Mouse (Mus musculus) neural tube, embryonic 12.5 days (tissue): ENCODE measurements at regions not wholly inside any gene's neighbourhood (a gene's known extent, or its start where the extent isn't known, plus 50 kb on each side); places are given as distances from the start of the nearest gene placed in this dataset.
"Not testable (repeated sequence)": the region's sequence is repeated elsewhere in the genome, so short reads cannot be mapped to it uniquely, and the experiment has no call there.

Experiments
- ATAC-seq: fragments of 200-750 bp; cut with Nextera tagmentation; 2 replicates; pipeline ENCODE4 v1.8.0; 2017; ENCODE audit warnings: low read depth, mild to moderate bottlenecking, moderate TSS enrichment, moderate library complexity; ENCODE audit not compliant: low FRiP score
- H3K27ac ChIP-seq: fragments of 300-500 bp; sonication (generic); 2 replicates; pipeline ENCODE4 v1.5.1; 2016
- H3K27me3 ChIP-seq: fragments of 300-500 bp; sonication (generic); replicated peaks from 2 replicates; pipeline ENCODE4 v1.6.1; 2016; ENCODE audit warnings: mild to moderate bottlenecking
- H3K36me3 ChIP-seq: fragments of 300-500 bp; sonication (generic); 2 replicates; pipeline ENCODE4 v1.6.1; 2016; ENCODE audit warnings: mild to moderate bottlenecking
- H3K4me1 ChIP-seq: fragments of 300-500 bp; sonication (generic); 2 replicates; pipeline ENCODE4 v1.6.1; 2016
- H3K4me2 ChIP-seq: fragments of 300-500 bp; sonication (generic); replicated peaks from 2 replicates; pipeline ENCODE4 v1.6.1; 2016; ENCODE audit warnings: mild to moderate bottlenecking
- H3K4me3 ChIP-seq: fragments of 300-500 bp; sonication (generic); 2 replicates; pipeline ENCODE4 v1.5.1; 2016
- H3K9ac ChIP-seq: fragments of 300-500 bp; sonication (generic); 2 replicates; pipeline ENCODE4 v1.6.1; 2016; ENCODE audit warnings: mild to moderate bottlenecking
- H3K9me3 ChIP-seq: fragments of 300-500 bp; sonication (generic); 2 replicates; pipeline ENCODE4 v1.6.1; 2016; ENCODE audit warnings: mild to moderate bottlenecking
- WGBS: fragments of 180-500 bp; shearing (Covaris S2); methylation state at CpG from one replicate; pipeline ENCODE4 v1.1.7; 2016; 5-methylcytosine and 5-hydroxymethylcytosine counted together

DNA sequence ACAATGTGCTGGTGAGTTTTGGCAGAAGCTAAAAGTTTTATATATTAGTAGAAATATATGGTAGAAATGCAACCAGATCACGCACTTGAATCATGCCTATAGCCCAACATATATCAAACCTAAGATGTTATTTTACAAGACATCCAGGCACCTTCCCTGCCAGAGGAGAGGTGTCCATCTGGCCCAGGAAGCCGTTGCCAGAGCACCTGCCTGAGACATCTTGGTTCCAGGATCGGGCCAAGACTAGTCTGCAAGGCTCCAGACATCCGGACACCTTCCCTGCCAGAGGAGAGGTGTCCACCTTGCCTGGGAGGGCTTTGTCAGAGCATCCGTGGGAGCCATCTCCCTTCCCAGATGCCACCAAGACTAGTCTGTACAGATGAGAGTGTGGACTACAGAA, 388.5 kb downstream of the Gm11232 start:
- no peak for ATAC-seq
- Histone ChIP-seq H3K9me3 (no peaks in the 10 kb centered on the region), H3K4me3 (no peak overlapping the region), H3K27me3 (no peaks in the 10 kb centered on the region), H3K36me3 (no peaks in the 10 kb centered on the region), H3K4me1 (no peaks in the 10 kb centered on the region), H3K4me2 (no peak overlapping the region), H3K27ac (no peak overlapping the region), H3K9ac (no peak overlapping the region)
- 93% methylated on average over 5 of the region's 5 CpGs for WGBS

DNA sequence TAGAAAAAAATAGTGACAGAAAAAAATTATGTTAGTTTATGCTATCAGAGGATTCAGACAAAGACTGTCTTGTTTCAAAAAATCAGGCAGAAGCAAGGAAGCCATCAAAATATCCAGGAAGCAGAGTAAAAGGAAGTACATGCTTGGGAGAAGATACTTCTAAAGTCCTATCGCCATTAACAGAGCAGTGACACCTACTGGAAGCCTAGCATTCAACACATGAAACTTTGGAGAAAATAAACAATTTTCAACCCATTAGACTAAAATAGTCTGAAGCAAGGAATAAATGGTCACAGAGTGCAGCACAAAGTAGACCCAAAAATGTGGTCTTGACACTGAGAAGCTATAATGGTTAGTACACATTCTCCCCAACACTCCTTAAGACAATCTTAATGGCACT, 394.0 kb downstream of the Gm11232 start:
- H3K27ac ChIP-seq: no peak overlapping the region
- ATAC-seq: no peak
- H3K4me3 ChIP-seq: no peak overlapping the region
- no peaks in the 10 kb centered on the region for H3K27me3 ChIP-seq
- no peak overlapping the region for H3K4me2 ChIP-seq
- H3K36me3 ChIP-seq: no peaks in the 10 kb centered on the region
- H3K4me1 ChIP-seq: no peaks in the 10 kb centered on the region
- H3K9ac ChIP-seq: no peak overlapping the region
- no peaks in the 10 kb centered on the region for H3K9me3 ChIP-seq
- 76% methylated on average over 1 of the region's 1 CpGs for WGBS

DNA sequence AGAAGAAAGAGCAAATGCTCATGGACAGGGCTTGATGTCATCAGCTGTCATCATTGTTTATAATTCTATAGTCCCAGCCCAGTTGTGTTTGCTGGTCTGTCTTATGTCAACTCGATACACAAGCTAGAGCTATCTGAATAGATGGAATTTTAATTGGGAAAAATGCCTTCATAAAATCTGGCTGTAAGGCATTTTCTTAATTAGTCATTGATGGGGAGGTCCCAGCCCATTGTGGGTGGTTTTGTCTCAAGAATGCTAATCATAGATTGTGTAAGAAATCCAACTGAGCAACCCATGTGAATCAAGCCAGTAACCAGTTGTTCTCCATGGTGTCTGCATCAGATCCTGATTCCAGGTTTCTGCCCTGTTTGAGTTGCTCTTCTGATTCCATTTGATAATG, 400.1 kb downstream of the Gm11232 start:
- no peaks in the 10 kb centered on the region for H3K4me1 ChIP-seq
- no peaks in the 10 kb centered on the region for H3K36me3 ChIP-seq
- H3K27ac ChIP-seq: no peak overlapping the region
- no peak overlapping the region for H3K4me3 ChIP-seq
- WGBS: 76% methylated on average over 1 of the region's 1 CpGs
- H3K9me3 ChIP-seq: no peaks in the 10 kb centered on the region
- no peak for ATAC-seq
- no peak overlapping the region for H3K9ac ChIP-seq
- no peak overlapping the region for H3K4me2 ChIP-seq
- H3K27me3 ChIP-seq: no peaks in the 10 kb centered on the region

DNA sequence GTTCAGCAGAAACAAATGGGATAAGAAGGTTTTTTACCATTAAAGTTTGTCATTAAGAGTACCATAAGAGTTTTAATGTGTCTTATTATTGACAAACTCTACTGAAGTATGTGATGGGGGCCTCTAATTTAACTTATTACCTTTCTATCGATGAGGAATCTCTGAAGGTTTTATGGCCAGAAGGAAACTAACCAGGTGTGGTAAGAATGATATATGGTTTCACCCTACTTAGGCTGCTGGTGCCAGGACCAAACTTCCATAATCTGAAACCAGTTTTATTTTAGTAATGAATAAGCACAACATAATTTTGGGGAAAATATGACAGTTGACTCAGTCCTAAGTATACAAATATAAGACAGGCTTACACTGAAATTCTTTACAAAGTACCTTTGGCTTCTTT, 401.1 kb downstream of the Gm11232 start:
- Histone ChIP-seq H3K4me3 (no peak overlapping the region), H3K9me3 (no peaks in the 10 kb centered on the region), H3K27me3 (no peaks in the 10 kb centered on the region), H3K27ac (no peak overlapping the region), H3K9ac (no peak overlapping the region), H3K4me1 (no peaks in the 10 kb centered on the region), H3K36me3 (no peaks in the 10 kb centered on the region), H3K4me2 (no peak overlapping the region)
- no peak for ATAC-seq
- 91% methylated on average over 1 of the region's 1 CpGs for WGBS

DNA sequence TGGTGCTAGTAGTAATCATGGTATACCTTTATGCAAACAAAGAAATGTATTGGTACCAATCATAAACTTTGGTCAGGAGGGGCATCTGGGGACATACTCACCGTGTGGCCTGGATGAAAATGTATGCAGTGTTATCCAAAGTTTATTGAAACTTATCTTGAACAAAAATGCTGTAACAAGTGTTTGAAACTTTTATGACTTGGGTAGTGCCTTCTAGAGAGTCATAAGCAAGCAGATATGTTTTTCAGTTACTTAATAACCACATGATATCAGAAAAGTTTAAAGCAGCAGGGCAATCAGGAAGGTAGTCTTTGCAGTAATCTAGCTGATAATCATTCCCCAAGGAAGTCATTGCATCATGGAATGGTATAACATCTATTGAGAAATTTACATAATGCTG, 401.5 kb downstream of the Gm11232 start:
- 76% methylated on average over 1 of the region's 1 CpGs for WGBS
- no peak overlapping the region for H3K4me2 ChIP-seq
- no peaks in the 10 kb centered on the region for H3K9me3 ChIP-seq
- H3K27ac ChIP-seq: no peak overlapping the region
- H3K4me3 ChIP-seq: no peak overlapping the region
- H3K4me1 ChIP-seq: no peaks in the 10 kb centered on the region
- no peaks in the 10 kb centered on the region for H3K36me3 ChIP-seq
- no peak for ATAC-seq
- no peak overlapping the region for H3K9ac ChIP-seq
- H3K27me3 ChIP-seq: no peaks in the 10 kb centered on the region

DNA sequence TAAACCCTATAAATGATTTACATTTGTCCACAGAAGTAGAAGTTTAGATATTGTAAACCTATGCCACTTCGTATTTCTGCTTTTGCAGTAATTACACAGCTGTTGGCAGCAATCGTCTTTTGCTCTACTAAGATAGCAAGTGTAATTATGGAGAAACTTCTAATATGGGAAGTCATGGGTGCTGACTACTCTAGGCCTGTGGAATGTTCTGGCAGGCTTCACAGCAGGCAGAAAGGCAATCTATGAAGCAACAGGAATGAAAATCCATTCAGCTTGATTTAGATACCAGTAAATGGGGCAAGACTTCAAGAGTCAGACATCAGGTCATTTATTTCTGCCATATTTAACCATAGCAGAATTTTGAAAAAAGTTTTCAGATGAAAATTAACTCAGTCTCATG, 405.9 kb downstream of the Gm11232 start:
- Histone ChIP-seq H3K27me3 (no peaks in the 10 kb centered on the region), H3K4me1 (no peaks in the 10 kb centered on the region), H3K36me3 (no peaks in the 10 kb centered on the region), H3K9me3 (no peaks in the 10 kb centered on the region), H3K27ac (no peak overlapping the region), H3K4me3 (no peak overlapping the region), H3K9ac (no peak overlapping the region), H3K4me2 (no peak overlapping the region)
- ATAC-seq: no peak
- 92% methylated on average over 2 of the region's 2 CpGs for WGBS

DNA sequence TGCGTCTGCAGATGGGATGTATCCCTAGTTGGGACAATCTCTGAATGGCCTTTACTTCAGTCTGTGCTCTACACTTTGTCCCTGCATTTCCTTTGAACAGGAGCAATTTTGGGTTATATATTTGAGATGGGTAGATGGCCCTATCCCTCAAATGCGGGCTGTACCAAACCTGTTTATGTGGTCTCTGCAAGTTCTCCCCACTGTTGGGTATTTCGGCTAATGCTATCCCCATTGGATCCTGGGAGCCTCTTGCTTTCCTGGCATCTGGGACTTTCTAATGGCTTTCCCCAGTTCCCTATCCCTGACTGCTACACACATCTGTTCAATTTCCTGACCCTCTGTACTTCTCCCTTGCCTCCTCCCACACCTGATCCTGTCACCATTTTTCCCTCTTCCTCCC, 414.7 kb downstream of the Gm11232 start:
- 93% methylated on average over 3 of the region's 3 CpGs for WGBS
- no peak for ATAC-seq
- H3K4me3 ChIP-seq: no peak overlapping the region
- H3K9ac ChIP-seq: no peak overlapping the region
- H3K4me1 ChIP-seq: no peaks in the 10 kb centered on the region
- no peaks in the 10 kb centered on the region for H3K27me3 ChIP-seq
- H3K36me3 ChIP-seq: no peaks in the 10 kb centered on the region
- H3K27ac ChIP-seq: no peak overlapping the region
- no peak overlapping the region for H3K4me2 ChIP-seq
- no peaks in the 10 kb centered on the region for H3K9me3 ChIP-seq

DNA sequence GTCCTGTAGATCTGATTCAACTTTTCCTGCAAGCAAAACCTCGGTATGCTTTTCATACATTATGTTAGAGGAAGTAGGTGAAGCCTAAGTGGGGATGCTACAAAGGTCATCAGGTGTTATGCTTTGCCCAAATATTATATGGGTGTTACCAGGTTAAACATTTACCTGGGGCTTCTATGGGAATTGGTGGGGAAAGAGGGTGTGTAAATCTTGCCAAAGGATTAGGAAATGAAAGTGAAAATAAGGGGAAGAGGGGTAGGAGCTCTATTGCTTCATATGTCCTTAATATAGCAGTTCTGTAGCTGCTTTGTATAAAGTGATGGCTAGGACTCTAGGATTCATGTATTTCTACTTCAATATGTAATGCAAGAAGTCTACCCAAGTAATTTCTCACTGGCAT, 419.2 kb downstream of the Gm11232 start:
- ATAC-seq: no peak
- 81% methylated on average over 1 of the region's 1 CpGs for WGBS
- H3K27me3 ChIP-seq: no peaks in the 10 kb centered on the region
- no peaks in the 10 kb centered on the region for H3K36me3 ChIP-seq
- H3K4me2 ChIP-seq: no peak overlapping the region
- H3K9ac ChIP-seq: no peak overlapping the region
- no peak overlapping the region for H3K4me3 ChIP-seq
- H3K27ac ChIP-seq: no peak overlapping the region
- no peaks in the 10 kb centered on the region for H3K9me3 ChIP-seq
- no peaks in the 10 kb centered on the region for H3K4me1 ChIP-seq

DNA sequence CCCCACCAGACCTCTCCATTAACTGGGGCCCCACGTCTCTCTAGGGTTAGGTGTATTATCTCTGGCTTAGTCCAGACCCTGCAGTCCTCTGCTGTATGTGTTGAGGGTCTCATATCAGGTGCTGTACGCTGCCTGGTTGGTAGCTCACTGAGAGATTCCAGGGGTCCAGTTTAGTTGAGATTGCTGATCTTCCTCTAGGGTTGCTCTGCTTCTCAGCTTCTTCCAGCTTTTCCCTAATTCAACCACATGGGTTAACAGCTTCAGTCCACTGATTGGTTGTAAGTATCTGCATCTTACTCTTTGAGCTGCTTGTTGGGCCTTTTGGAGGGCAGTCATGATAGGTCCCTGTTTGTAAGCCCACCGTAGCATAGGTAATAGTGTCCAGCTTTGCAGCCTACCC, 425.1 kb downstream of the Gm11232 start:
- 90% methylated on average over 3 of the region's 3 CpGs for WGBS
- no peaks in the 10 kb centered on the region for H3K27me3 ChIP-seq
- no peak overlapping the region for H3K27ac ChIP-seq
- no peak overlapping the region for H3K9ac ChIP-seq
- H3K9me3 ChIP-seq: no peaks in the 10 kb centered on the region
- H3K4me1 ChIP-seq: no peaks in the 10 kb centered on the region
- no peak for ATAC-seq
- no peak overlapping the region for H3K4me3 ChIP-seq
- H3K4me2 ChIP-seq: no peak overlapping the region
- no peaks in the 10 kb centered on the region for H3K36me3 ChIP-seq

DNA sequence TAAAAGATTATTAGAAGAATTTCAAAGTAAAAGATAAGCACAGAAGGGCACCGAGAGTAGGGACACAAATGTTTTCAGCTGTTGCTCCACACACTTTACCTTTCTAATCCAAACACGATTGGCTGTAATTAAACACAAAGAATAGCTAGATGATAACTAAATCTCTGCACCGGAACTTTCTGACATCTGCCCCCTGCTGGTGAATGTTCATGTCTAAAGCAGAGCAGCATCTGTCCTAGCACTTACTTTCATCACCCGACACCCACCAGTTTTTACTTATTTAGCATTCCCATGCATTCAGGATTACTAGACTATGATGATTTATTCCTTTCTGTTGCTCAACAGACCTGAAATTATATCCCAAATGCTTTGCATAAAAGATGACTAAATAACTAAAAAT, 425.7 kb downstream of the Gm11232 start:
- no peak overlapping the region for H3K9ac ChIP-seq
- no peaks in the 10 kb centered on the region for H3K36me3 ChIP-seq
- no peak overlapping the region for H3K4me3 ChIP-seq
- no peaks in the 10 kb centered on the region for H3K9me3 ChIP-seq
- no peaks in the 10 kb centered on the region for H3K27me3 ChIP-seq
- ATAC-seq: no peak
- H3K27ac ChIP-seq: no peak overlapping the region
- H3K4me2 ChIP-seq: no peak overlapping the region
- WGBS: 86% methylated on average over 4 of the region's 4 CpGs
- H3K4me1 ChIP-seq: no peaks in the 10 kb centered on the region

DNA sequence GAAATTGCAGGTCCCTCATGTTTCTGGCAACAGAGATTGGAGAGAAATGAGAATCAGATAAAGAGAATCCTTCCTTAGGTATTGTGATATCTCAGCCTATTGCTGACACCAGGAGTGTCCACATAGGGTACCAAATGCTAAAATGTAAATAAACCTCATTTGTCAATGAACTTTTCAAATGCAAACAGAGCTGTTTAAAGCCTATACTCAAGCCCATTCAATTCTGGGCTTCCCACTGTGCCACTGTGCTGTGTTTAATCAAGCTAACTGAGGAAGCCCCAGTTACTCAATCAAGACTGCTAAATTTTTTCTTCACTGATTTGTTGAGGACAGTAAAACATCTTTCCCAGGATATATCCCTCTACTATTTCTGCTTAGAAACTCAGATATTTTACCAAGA, 441.2 kb downstream of the Gm11232 start:
- Histone ChIP-seq H3K4me3 (no peak overlapping the region), H3K27me3 (no peaks in the 10 kb centered on the region), H3K36me3 (no peaks in the 10 kb centered on the region), H3K4me2 (no peak overlapping the region), H3K27ac (no peak overlapping the region), H3K4me1 (no peaks in the 10 kb centered on the region), H3K9ac (no peak overlapping the region), H3K9me3 (no peaks in the 10 kb centered on the region)
- peak; percentile 71 for ATAC-seq

DNA sequence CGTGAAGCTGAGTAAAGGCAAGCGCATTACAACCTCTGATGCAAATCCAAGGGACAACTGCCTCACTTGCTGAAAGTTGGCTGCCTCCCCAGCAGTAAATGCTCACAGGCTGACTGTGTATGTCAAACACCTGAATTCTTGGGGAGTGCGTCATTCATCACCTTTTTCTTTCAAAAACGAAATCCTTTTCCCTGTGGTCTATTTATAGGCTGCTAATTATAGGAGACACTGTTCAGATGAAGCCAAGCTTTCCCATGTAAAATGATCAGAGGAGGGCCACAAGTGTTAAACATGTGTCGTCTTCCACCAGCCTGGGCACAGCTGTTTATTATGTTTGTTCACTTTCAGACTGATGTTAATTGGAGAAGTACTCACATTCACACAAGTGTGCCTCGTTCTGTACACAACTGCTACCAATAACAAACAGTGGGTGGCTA, 450.6 kb downstream of the Gm11232 start:
- no peak for ATAC-seq
- Histone ChIP-seq H3K9me3 (no peaks in the 10 kb centered on the region), H3K27me3 (no peaks in the 10 kb centered on the region), H3K27ac (no peak overlapping the region), H3K36me3 (no peaks in the 10 kb centered on the region), H3K9ac (no peak overlapping the region), H3K4me3 (no peak overlapping the region), H3K4me1 (no peaks in the 10 kb centered on the region), H3K4me2 (no peak overlapping the region)
- WGBS: 70% methylated on average over 6 of the region's 6 CpGs

DNA sequence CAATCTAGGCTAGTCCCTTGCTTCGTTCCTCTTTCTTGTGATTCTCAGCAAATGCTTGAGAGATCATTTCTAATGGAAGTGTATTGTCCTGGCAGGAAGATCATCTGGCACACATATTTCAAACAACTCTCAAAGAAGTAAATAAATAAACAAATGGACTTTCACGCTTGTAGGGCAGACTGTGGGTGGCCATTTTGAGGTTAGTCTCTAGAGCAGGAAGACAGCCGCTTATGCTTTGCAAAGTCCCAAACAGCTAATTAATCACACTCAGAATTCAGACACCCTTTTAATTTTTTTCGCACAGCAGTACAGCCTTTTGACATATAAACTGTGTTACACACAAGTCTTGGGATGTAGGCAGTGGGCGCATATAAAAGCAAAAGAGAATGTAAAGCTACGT, 451.1 kb downstream of the Gm11232 start:
- Histone ChIP-seq H3K4me2 (no peak overlapping the region), H3K27ac (no peak overlapping the region), H3K9ac (no peak overlapping the region), H3K27me3 (no peaks in the 10 kb centered on the region), H3K4me3 (no peak overlapping the region), H3K9me3 (no peaks in the 10 kb centered on the region), H3K36me3 (no peaks in the 10 kb centered on the region), H3K4me1 (no peaks in the 10 kb centered on the region)
- ATAC-seq: no peak
- 84% methylated on average over 6 of the region's 6 CpGs for WGBS

DNA sequence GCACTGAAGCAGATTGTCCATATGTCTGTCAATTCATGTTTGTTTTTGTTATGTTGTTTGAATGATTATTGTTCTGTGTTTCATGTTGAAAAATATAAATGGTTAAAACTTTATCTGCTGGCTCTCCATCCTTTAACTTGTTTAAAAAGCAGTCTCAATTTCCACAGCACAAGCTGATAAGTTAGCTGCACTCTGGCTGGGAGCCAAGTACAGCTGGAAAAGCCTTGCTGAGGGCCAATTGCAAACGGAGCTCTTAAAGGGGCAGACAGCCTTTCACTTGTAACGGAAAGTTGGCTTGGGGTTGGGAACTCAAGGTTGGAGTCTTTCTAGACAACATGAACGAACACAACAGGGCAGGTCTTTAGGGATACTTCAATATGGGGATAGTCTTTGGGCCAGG, 462.0 kb downstream of the Gm11232 start:
- not testable (repeated sequence) for H3K4me1 ChIP-seq, H3K36me3 ChIP-seq, H3K27ac ChIP-seq, H3K4me3 ChIP-seq, ATAC-seq, H3K9ac ChIP-seq, H3K4me2 ChIP-seq, H3K27me3 ChIP-seq
- 79% methylated on average over 3 of the region's 3 CpGs for WGBS
- peaks cover 14% of the 10 kb centered on the region; the same call in 1 of the 2 replicates for H3K9me3 ChIP-seq
